Mouse (Mus musculus): Measurements from ENCODE around the gene S1pr4. TPM values are rescaled to one million over a fixed set of nuclear protein-coding genes. Genes with fewer than 3 reads are reported as not detected.
A peak's percentile ranks its signal among the peaks of the same experiment; 100 is the strongest.

The S1pr4 gene
- polyA plus RNA-seq, 1 experiment: 0.46 TPM

DNA sequence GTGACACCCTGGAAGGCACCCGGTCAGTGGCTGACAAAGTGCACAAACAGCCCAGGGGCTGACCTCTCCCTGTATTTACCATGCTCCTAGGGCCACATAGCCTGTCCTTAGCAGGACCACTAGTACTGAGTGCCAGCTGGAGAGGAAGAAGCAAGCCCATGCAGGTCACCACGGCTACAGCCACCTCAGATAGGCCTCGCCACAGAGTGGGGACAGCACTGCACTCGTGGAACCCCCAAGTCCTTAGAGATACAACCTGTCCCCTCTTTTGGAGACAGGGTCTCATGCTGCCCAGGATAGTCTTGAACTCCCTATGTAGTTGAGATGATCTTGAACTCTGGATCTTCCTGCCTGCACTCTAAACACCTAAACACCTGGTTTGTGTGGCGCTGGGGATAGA is 41.4 kb upstream of the S1pr4 start:
- no peak for TF ChIP-seq POLR2A (IDR thresholded peaks at IDR 0.05; ENCODE audit: borderline replicate concordance, low read depth, low read length)
- TF ChIP-seq CTCF (IDR thresholded peaks at IDR 0.05; ENCODE audit: low read depth, low read length): no peak
- peaks cover 18% of the 10 kb centered on the region for H3K4me1 ChIP-seq (ENCODE audit: control insufficient read depth, insufficient read depth, low read length)
- H3K27ac ChIP-seq (ENCODE audit: insufficient read depth, low read depth, low read length): no peak overlapping the region
- no peak overlapping the region for H3K4me3 ChIP-seq (ENCODE audit: insufficient read depth, low read length)

DNA sequence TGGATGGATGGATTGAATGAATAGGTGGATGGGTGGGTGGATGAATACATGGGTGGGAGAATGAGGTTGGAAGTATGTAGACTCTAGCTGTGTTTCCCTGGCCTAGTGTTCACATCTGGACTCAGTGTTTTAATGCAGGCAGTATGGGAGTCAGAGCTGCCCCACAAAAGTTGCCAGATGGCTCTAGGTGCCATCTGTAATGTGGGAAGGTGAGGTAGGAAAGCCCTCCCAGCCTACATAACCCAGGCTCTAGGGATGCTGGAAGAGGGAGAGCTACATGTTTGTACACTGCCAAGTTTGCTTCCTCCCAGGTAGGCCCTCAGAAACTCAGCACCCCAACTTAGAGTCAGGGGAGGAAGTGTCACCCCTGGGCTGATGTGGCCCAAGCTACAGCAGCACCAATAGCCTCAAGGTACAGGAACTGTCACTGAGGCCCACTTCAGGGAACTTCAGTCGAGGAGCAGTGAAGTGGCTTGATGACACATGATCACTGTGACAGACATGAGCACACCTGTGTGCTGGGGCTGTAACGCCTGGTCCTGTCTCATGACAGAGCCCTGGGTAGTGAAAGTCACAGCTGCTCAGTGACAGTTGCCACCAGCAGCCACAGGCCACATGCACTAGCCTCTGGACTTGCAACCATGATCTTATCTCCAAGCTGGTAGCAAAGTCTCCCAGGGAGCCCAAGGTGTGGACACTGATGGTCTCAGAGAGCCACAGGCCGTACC is 38.6 kb upstream of the S1pr4 start:
- TF ChIP-seq POLR2A (IDR thresholded peaks at IDR 0.05; ENCODE audit: borderline replicate concordance, low read depth, low read length) (no peak), CTCF (IDR thresholded peaks at IDR 0.05; ENCODE audit: low read depth, low read length) (no peak)
- peaks cover 15% of the 10 kb centered on the region for H3K4me1 ChIP-seq (ENCODE audit: control insufficient read depth, insufficient read depth, low read length)
- no peak overlapping the region for H3K4me3 ChIP-seq (ENCODE audit: insufficient read depth, low read length)
- no peak overlapping the region for H3K27ac ChIP-seq (ENCODE audit: insufficient read depth, low read depth, low read length)

DNA sequence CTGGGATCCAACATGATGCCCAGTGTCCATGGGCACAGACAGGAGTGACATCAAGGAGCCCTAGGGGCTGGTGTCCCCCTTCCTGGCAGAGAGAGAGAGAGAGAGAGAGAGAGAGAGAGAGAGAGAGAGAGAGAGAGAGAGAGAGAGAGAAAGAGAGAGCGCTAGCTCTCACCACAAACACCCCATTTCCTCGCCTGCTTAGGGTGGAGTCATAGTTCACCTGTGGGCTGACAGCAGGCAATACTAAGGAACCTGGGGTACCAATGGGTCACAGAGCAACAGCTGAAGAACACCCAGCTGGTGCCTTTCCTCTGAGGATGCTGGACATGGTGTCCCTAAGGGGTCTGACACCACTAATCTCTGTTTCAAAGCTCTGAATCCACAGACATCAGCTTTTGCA is 37.5 kb upstream of the S1pr4 start:
- H3K4me3 ChIP-seq (ENCODE audit: insufficient read depth, low read length): no peak overlapping the region
- H3K27ac ChIP-seq (ENCODE audit: insufficient read depth, low read depth, low read length): no peak overlapping the region
- no peak for TF ChIP-seq CTCF (IDR thresholded peaks at IDR 0.05; ENCODE audit: low read depth, low read length)
- TF ChIP-seq POLR2A (IDR thresholded peaks at IDR 0.05; ENCODE audit: borderline replicate concordance, low read depth, low read length): no peak
- H3K4me1 ChIP-seq (ENCODE audit: control insufficient read depth, insufficient read depth, low read length): peaks cover 5% of the 10 kb centered on the region

DNA sequence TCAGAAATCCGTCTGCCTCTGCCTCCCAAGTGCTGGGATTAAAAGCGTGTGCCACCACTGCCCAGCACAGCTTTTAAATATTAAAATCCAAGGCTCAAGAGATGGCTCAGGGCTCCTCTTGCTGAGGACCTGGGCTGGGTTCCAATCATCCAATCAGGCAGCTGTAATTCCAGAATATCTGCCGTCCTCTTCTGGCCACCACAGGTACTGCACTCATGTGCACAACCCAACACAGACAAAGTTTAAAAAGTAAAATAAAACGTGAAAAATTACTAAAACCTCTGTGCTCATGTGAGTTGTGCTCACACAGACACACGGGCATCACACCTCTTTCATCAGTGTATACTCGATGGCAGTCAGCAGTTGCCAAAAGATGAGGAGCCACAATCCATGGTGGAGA is 36.8 kb upstream of the S1pr4 start:
- H3K27ac ChIP-seq (ENCODE audit: insufficient read depth, low read depth, low read length): no peak overlapping the region
- TF ChIP-seq POLR2A (IDR thresholded peaks at IDR 0.05; ENCODE audit: borderline replicate concordance, low read depth, low read length) (no peak), CTCF (IDR thresholded peaks at IDR 0.05; ENCODE audit: low read depth, low read length) (peak; percentile 40)
- no peaks in the 10 kb centered on the region for H3K4me1 ChIP-seq (ENCODE audit: control insufficient read depth, insufficient read depth, low read length)
- H3K4me3 ChIP-seq (ENCODE audit: insufficient read depth, low read length): no peak overlapping the region

DNA sequence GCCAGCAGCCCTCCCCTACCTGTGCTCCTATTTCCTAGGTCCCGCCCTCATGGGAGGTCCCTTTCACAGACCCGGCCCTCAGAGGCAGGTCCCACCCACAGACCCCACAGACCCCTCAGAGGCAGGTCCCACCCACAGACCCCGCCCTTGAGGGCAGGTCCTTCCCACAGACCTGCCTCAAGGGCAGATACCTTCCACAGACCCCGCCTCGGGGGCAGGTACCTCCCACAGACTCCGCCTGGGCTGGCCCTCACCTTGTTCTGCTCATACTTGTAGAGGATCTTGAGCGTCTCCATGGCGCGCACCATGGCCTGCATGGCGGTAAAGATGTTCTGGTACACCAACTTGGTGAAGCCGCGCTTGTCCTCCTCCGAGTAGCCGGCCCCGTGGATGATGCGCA is 34.9 kb upstream of the S1pr4 start:
- no peaks in the 10 kb centered on the region for H3K4me1 ChIP-seq (ENCODE audit: control insufficient read depth, insufficient read depth, low read length)
- H3K27ac ChIP-seq (ENCODE audit: insufficient read depth, low read depth, low read length): no peak overlapping the region
- TF ChIP-seq POLR2A (IDR thresholded peaks at IDR 0.05; ENCODE audit: borderline replicate concordance, low read depth, low read length) (no peak), CTCF (IDR thresholded peaks at IDR 0.05; ENCODE audit: low read depth, low read length) (no peak)
- no peak overlapping the region for H3K4me3 ChIP-seq (ENCODE audit: insufficient read depth, low read length)

DNA sequence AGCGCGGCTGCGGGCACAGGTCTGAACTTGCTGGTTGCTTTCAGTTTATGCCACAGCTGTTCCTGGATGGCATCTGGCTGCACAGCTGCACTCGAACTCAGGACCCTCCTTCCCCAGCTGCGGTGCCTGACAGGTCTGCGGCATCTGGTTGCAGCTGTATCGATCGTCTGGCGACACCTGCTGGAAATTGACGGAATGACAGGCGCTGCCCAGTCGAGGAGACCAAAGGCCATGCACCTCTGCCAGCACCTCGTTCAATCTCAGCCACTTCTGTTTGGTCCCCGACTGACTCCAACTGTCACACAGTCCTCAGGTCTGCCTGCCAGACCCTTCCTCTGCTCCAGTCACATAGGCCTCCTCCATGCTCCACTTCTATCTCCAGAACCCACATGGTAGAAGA is 26.8 kb upstream of the S1pr4 start:
- Histone ChIP-seq H3K4me3 (ENCODE audit: insufficient read depth, low read length) (no peak overlapping the region), H3K27ac (ENCODE audit: insufficient read depth, low read depth, low read length) (no peak overlapping the region), H3K4me1 (ENCODE audit: control insufficient read depth, insufficient read depth, low read length) (peaks cover 11% of the 10 kb centered on the region)
- TF ChIP-seq POLR2A (IDR thresholded peaks at IDR 0.05; ENCODE audit: borderline replicate concordance, low read depth, low read length) (no peak), CTCF (IDR thresholded peaks at IDR 0.05; ENCODE audit: low read depth, low read length) (peak; percentile 71)

DNA sequence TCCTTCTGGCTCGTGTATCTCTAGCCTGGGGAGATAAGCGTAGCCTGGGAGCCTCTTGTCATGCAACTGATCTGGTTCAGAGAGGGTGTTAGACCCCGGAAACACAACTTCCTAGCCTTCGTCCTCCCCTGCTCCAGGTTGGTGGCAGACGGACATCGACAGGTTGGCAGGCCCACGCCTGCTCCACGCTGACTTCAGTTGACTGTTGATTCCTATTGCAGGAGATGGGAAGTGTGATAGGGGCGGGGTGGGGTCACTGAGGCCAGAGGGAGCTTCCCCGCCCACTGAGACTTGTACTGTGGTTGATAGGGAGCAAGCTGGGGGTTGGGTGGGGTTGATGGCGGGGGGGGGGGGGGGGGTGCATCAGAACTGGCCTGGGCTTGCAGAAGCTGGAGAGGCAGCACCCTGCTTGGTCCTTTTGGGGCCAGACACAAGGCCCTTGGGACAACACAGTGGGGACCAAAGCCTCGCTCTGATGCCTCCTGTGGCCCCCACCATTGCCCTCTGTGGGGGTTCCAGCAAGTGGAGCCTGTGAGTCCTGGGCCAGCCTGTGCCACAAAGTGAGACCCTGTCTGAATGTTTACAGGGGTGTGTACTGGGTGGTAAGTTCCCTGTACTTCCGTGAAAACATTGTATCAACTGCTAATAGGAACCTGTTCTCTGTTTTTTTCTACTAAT is 25.2 kb upstream of the S1pr4 start:
- TF ChIP-seq POLR2A (IDR thresholded peaks at IDR 0.05; ENCODE audit: borderline replicate concordance, low read depth, low read length) (no peak), CTCF (IDR thresholded peaks at IDR 0.05; ENCODE audit: low read depth, low read length) (no peak)
- no peak overlapping the region for H3K27ac ChIP-seq (ENCODE audit: insufficient read depth, low read depth, low read length)
- H3K4me3 ChIP-seq (ENCODE audit: insufficient read depth, low read length): no peak overlapping the region
- H3K4me1 ChIP-seq (ENCODE audit: control insufficient read depth, insufficient read depth, low read length): peaks cover 23% of the 10 kb centered on the region

DNA sequence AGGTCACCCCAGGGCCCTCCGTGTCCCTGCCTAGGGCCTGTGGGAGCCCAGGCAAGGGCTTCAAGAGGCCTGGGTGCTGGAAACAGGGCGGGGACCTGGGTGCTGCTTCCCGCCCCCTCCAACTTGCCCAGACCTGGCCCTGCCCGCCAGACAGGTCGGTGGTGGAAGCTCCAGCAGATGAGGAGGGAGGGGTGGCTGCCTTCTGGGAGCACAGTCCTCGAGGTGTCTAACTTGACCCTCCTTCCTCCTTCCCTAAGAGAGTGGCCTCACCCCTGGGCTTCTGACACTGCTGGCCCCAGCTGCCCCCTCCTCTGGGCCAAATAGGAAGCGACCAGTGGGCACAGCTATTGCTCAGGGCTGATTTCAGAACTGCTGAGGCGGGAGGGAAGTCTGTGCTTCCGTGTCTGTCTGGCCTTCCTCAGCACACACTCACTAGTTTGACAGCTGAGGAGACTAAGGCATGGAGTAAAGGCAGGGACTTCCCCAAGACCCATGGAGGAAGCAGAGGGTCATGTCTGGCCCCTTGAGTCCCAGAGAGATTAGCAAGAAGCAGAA is 24.2 kb upstream of the S1pr4 start, which contains the start of gene Gna15:
Gene Gna15 (minus strand): TSS at position 175 of the 555 bp plus-strand sequence.
- peaks cover 30% of the 10 kb centered on the region for H3K4me1 ChIP-seq (ENCODE audit: control insufficient read depth, insufficient read depth, low read length)
- peak within 1 kb of the TSS; percentile 85 for H3K27ac ChIP-seq (ENCODE audit: insufficient read depth, low read depth, low read length)
- peak within 1 kb of the TSS; percentile 70 for H3K4me3 ChIP-seq (ENCODE audit: insufficient read depth, low read length)
- TF ChIP-seq CTCF (IDR thresholded peaks at IDR 0.05; ENCODE audit: low read depth, low read length) (no peak; the same call in 1 of the 2 replicates), POLR2A (IDR thresholded peaks at IDR 0.05; ENCODE audit: borderline replicate concordance, low read depth, low read length) (no peak)

DNA sequence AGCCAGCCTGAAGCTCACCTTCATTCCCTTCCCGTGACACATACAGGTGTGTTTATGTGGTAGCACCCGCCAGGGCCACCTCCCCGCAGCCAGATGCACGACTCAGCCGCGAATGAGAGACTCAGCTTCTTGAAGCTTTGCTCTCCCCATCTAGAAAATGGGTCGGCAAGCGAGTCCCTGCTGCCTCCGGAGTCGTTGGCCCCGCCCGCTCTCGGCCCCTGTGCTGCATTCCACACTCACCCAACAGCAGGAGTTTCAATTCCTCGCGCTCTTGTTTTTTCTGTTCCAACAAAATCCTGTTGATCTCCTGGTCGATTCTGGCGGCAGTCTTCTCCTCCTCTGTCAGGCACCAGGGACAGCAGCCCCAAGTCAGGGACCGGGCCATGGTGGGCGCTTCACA is 23.6 kb upstream of the S1pr4 start:
- TF ChIP-seq CTCF (IDR thresholded peaks at IDR 0.05; ENCODE audit: low read depth, low read length) (no peak), POLR2A (IDR thresholded peaks at IDR 0.05; ENCODE audit: borderline replicate concordance, low read depth, low read length) (no peak)
- H3K4me1 ChIP-seq (ENCODE audit: control insufficient read depth, insufficient read depth, low read length): peaks cover 35% of the 10 kb centered on the region
- peak overlapping the region; percentile 85 for H3K27ac ChIP-seq (ENCODE audit: insufficient read depth, low read depth, low read length)
- H3K4me3 ChIP-seq (ENCODE audit: insufficient read depth, low read length): peak overlapping the region; percentile 70

DNA sequence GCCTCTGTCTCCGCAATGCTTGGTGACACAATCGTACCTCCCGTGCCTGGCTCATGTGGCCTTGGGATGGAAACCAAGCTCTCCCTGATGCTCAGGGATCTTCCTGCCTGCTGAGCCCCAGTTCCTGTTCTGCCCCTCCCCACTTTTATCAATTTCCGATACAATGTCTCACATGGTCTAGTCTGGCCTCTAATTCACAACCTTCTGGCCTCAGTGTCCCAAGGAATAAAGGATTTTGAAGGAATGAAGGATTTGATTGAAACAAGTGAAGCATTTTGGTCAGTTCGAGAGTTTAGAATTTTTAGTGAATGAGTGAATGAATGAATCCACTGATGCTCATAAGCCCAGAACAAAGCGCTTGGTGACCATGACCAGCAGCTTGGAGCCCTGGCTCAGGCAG is 23.2 kb upstream of the S1pr4 start:
- Histone ChIP-seq H3K4me3 (ENCODE audit: insufficient read depth, low read length) (peak overlapping the region; percentile 70), H3K27ac (ENCODE audit: insufficient read depth, low read depth, low read length) (peak overlapping the region; percentile 85), H3K4me1 (ENCODE audit: control insufficient read depth, insufficient read depth, low read length) (peaks cover 38% of the 10 kb centered on the region)
- no peak for TF ChIP-seq POLR2A (IDR thresholded peaks at IDR 0.05; ENCODE audit: borderline replicate concordance, low read depth, low read length)
- TF ChIP-seq CTCF (IDR thresholded peaks at IDR 0.05; ENCODE audit: low read depth, low read length): no peak

Data from bone marrow macrophage, adult 2 months (primary cell).